Mouse (Mus musculus) hindbrain, embryonic 10.5 days (tissue): ENCODE results near the gene Dtd1. TPM values are rescaled to one million over a fixed set of nuclear protein-coding genes. Genes with fewer than 3 reads are reported as not detected.

Source experiments
- DNase-seq: peaks from one replicate; pipeline ENCODE4 v3.0.0-alpha.2; 2017; ENCODE audit warnings: low spot score
- H3K27ac ChIP-seq: fragments of 300-500 bp; sonication (generic); 2 replicates; pipeline ENCODE4 v1.5.1; 2016; ENCODE audit warnings: mild to moderate bottlenecking, moderate library complexity
- H3K27me3 ChIP-seq: fragments of 300-500 bp; sonication (generic); 2 replicates; pipeline ENCODE4 v1.6.1; 2016; ENCODE audit warnings: mild to moderate bottlenecking; ENCODE audit not compliant: poor library complexity, insufficient read depth, severe bottlenecking
- H3K36me3 ChIP-seq: fragments of 300-500 bp; sonication (generic); 2 replicates; pipeline ENCODE4 v1.6.1; 2016; ENCODE audit warnings: mild to moderate bottlenecking, moderate library complexity
- H3K4me1 ChIP-seq: fragments of 300-500 bp; sonication (generic); replicated peaks from 2 replicates; pipeline ENCODE4 v1.6.1; 2016; ENCODE audit warnings: mild to moderate bottlenecking
- H3K4me3 ChIP-seq: fragments of 300-500 bp; sonication (generic); 2 replicates; pipeline ENCODE4 v1.5.1; 2016; ENCODE audit warnings: mild to moderate bottlenecking, moderate library complexity
- H3K9me3 ChIP-seq: fragments of 300-500 bp; sonication (generic); 2 replicates; pipeline ENCODE4 v1.6.1; 2016; ENCODE audit warnings: mild to moderate bottlenecking, moderate library complexity
- WGBS: fragments of 180-500 bp; shearing (Covaris S2); methylation state at CpG from one replicate; pipeline ENCODE4 v1.1.7; 2016; 5-methylcytosine and 5-hydroxymethylcytosine counted together
- polyA plus RNA-seq: library from polyadenylated mRNA; unstranded; fragments of >200 nt; fragmentation: Nextera tagmentation; extraction: Ambion mirVana; gene quantifications from 2 replicates; pipeline ENCODE4 v1.2.1, GENCODE M21; 2016

The Dtd1 gene
- polyA plus RNA-seq, 1 experiment from 2014 or later = 27.1 TPM

GRCm38 (mm10) chr2:144617074-144617874 is 17.6 kb downstream of the Dtd1 start:
- no peak overlapping the region for H3K4me3 ChIP-seq
- H3K4me1 ChIP-seq = peaks cover 13% of the 10 kb centered on the region
- no peaks in the 10 kb centered on the region for H3K9me3 ChIP-seq
- no peaks in the 10 kb centered on the region for H3K27me3 ChIP-seq
- 90% methylated on average over 16 of the region's 16 CpGs for WGBS
- H3K36me3 ChIP-seq = no peaks in the 10 kb centered on the region
- no peak for DNase-seq
- H3K27ac ChIP-seq = no peak overlapping the region

- peak; percentile 23 for DNase-seq
- 40% methylated on average over 6 of the region's 6 CpGs for WGBS
- no peaks in the 10 kb centered on the region for H3K36me3 ChIP-seq
Observed at GRCm38 (mm10) chr2:144621491-144621890, 21.8 kb downstream of the Dtd1 start.

GRCm38 (mm10) chr2:144633551-144633950 is 33.9 kb downstream of the Dtd1 start:
- Histone ChIP-seq H3K27me3 (no peaks in the 10 kb centered on the region), H3K4me1 (no peaks in the 10 kb centered on the region), H3K27ac (no peak overlapping the region), H3K9me3 (0 out of 2 replicates have a peak, but pooled peaks cover 2% of the 10 kb centered on the region), H3K36me3 (no peaks in the 10 kb centered on the region), H3K4me3 (no peak overlapping the region)
- DNase-seq = no peak
- WGBS = 87% methylated on average over 2 of the region's 2 CpGs

More at GRCm38 (mm10) chr2:144621491-144621890, 21.8 kb downstream of the Dtd1 start:
- Histone ChIP-seq H3K27me3 (no peaks in the 10 kb centered on the region), H3K4me3 (no peak overlapping the region), H3K27ac (no peak overlapping the region), H3K4me1 (peaks cover 19% of the 10 kb centered on the region), H3K9me3 (peaks cover 1% of the 10 kb centered on the region; the same call in 1 of the 2 replicates)

GRCm38 (mm10) chr2:144634231-144634630 is 34.5 kb downstream of the Dtd1 start:
- no peaks in the 10 kb centered on the region for H3K36me3 ChIP-seq
- DNase-seq = no peak
- H3K4me3 ChIP-seq = no peak overlapping the region
- 0 out of 2 replicates have a peak, but pooled peaks cover 2% of the 10 kb centered on the region for H3K9me3 ChIP-seq
- H3K27ac ChIP-seq = no peak overlapping the region
- WGBS = 84% methylated on average over 5 of the region's 5 CpGs
- no peaks in the 10 kb centered on the region for H3K27me3 ChIP-seq
- no peaks in the 10 kb centered on the region for H3K4me1 ChIP-seq

GRCm38 (mm10) chr2:144634729-144635128 is 35.0 kb downstream of the Dtd1 start:
- H3K9me3 ChIP-seq = 0 out of 2 replicates have a peak, but pooled peaks cover 2% of the 10 kb centered on the region
- H3K36me3 ChIP-seq = no peaks in the 10 kb centered on the region
- no peak overlapping the region for H3K27ac ChIP-seq
- H3K27me3 ChIP-seq = no peaks in the 10 kb centered on the region
- no peak overlapping the region for H3K4me3 ChIP-seq
- no peaks in the 10 kb centered on the region for H3K4me1 ChIP-seq
- WGBS = 91% methylated on average over 2 of the region's 2 CpGs
- no peak for DNase-seq

GRCm38 (mm10) chr2:144635644-144636320 is 36.1 kb downstream of the Dtd1 start:
- Histone ChIP-seq H3K36me3 (no peaks in the 10 kb centered on the region), H3K4me1 (peaks cover 8% of the 10 kb centered on the region)
- WGBS = 29% methylated on average over 5 of the region's 5 CpGs

GRCm38 (mm10) chr2:144637204-144637603 is 37.5 kb downstream of the Dtd1 start:
- no peaks in the 10 kb centered on the region for H3K36me3 ChIP-seq
- no peak overlapping the region for H3K27ac ChIP-seq
- H3K4me1 ChIP-seq = peaks cover 8% of the 10 kb centered on the region
- 0 out of 2 replicates have a peak, but pooled peaks cover 1% of the 10 kb centered on the region for H3K9me3 ChIP-seq
- 82% methylated on average over 4 of the region's 4 CpGs for WGBS
- no peak for DNase-seq
- H3K27me3 ChIP-seq = no peaks in the 10 kb centered on the region
- no peak overlapping the region for H3K4me3 ChIP-seq

More at GRCm38 (mm10) chr2:144635644-144636320, 36.1 kb downstream of the Dtd1 start:
- H3K27ac ChIP-seq = no peak overlapping the region
- no peak overlapping the region for H3K4me3 ChIP-seq
- H3K27me3 ChIP-seq = no peaks in the 10 kb centered on the region
- H3K9me3 ChIP-seq = 0 out of 2 replicates have a peak, but pooled peaks cover 2% of the 10 kb centered on the region
- peak; percentile 58 for DNase-seq

- no peak for DNase-seq
- 77% methylated on average over 12 of the region's 12 CpGs for WGBS
- H3K36me3 ChIP-seq = no peaks in the 10 kb centered on the region
- no peaks in the 10 kb centered on the region for H3K27me3 ChIP-seq
- 0 out of 2 replicates have a peak overlapping the region, but pooled peaks have one; percentile 13 for H3K27ac ChIP-seq
- peaks cover 8% of the 10 kb centered on the region for H3K4me1 ChIP-seq
- no peaks in the 10 kb centered on the region for H3K9me3 ChIP-seq
- H3K4me3 ChIP-seq = no peak overlapping the region
Observed at GRCm38 (mm10) chr2:144637671-144638395, 38.1 kb downstream of the Dtd1 start.

- Histone ChIP-seq H3K9me3 (no peaks in the 10 kb centered on the region), H3K4me1 (peaks cover 8% of the 10 kb centered on the region), H3K27ac (no peak overlapping the region), H3K36me3 (no peaks in the 10 kb centered on the region), H3K27me3 (no peaks in the 10 kb centered on the region), H3K4me3 (no peak overlapping the region)
- no peak for DNase-seq
- 76% methylated on average over 4 of the region's 4 CpGs for WGBS
Observed at GRCm38 (mm10) chr2:144638719-144639118, 39.0 kb downstream of the Dtd1 start.

- H3K27ac ChIP-seq = no peak overlapping the region; the same call in 1 of the 2 replicates
- no peak overlapping the region for H3K4me3 ChIP-seq
- DNase-seq = no peak
- WGBS = 72% methylated on average over 7 of the region's 7 CpGs
- no peaks in the 10 kb centered on the region for H3K36me3 ChIP-seq
- H3K27me3 ChIP-seq = no peaks in the 10 kb centered on the region
- H3K9me3 ChIP-seq = no peaks in the 10 kb centered on the region
- H3K4me1 ChIP-seq = peaks cover 8% of the 10 kb centered on the region
Observed at GRCm38 (mm10) chr2:144640101-144640500, 40.4 kb downstream of the Dtd1 start.

GRCm38 (mm10) chr2:144641991-144642390 is 42.3 kb downstream of the Dtd1 start:
- Histone ChIP-seq H3K9me3 (no peaks in the 10 kb centered on the region), H3K36me3 (no peaks in the 10 kb centered on the region), H3K4me1 (peaks cover 15% of the 10 kb centered on the region), H3K27ac (no peak overlapping the region), H3K4me3 (no peak overlapping the region), H3K27me3 (no peaks in the 10 kb centered on the region)
- WGBS = 94% methylated on average over 4 of the region's 4 CpGs
- DNase-seq = no peak

- 54% methylated on average over 10 of the region's 10 CpGs for WGBS
- Histone ChIP-seq H3K4me3 (no peak overlapping the region), H3K4me1 (peaks cover 7% of the 10 kb centered on the region; the same call in 1 of the 2 replicates), H3K9me3 (no peaks in the 10 kb centered on the region), H3K27me3 (no peaks in the 10 kb centered on the region), H3K27ac (no peak overlapping the region), H3K36me3 (no peaks in the 10 kb centered on the region)
- no peak for DNase-seq
Observed at GRCm38 (mm10) chr2:144646360-144646759, 46.7 kb downstream of the Dtd1 start.
